Mouse (Mus musculus) lung, postnatal 14 days (tissue): ENCODE measurements around the gene Akr1c19.
A peak's percentile ranks its signal among the peaks of the same experiment; 100 is the strongest.

ENCODE experiments used
- DNase-seq: peaks from one replicate; pipeline ENCODE4 v3.0.0; 2021

Akr1c19 gene

GRCm38 (mm10) chr13:4270860-4271259 lies 42.4 kb downstream of the Akr1c19 start:
- DNase-seq, result no peak

DNA sequence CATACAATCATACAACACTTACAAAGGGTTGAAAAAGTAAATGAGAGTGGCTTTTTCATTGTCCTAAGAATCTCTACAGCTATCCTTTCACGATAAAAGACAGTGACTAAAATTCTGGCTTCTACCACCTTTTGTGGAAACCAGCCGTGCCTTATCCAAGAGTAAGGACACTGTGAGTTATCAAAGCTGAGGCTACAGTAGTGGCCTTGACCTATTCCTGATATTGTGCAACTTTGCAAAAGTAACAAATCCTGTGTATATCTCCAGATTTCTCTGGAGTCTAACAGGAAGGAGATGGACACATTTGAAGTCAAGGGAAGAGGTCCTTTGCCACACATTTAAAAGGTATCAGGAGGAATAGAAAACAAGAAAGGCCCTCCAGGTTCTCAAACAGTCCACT lies 49.0 kb downstream of the Akr1c19 start:
- no peak for DNase-seq

DNA sequence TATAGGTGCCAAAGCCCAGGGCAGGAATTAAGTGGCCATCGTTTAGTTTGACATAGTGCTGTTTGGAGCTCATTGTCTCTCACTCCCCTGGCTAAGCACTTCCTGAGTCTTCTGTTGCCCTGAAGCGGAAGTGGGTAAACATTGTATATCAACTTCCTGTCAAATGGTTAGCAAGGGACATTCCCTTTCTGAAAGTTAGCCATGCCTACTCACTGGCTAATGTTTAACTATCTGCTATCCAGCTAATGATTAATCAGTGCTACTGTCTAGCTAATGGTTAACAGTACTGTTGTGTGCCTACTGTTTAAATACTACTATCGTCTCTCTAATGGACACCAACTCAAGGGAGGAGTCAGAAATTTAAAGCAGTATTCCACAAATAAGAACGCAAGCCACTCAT lies 50.8 kb downstream of the Akr1c19 start, which contains the start of gene Akr1c12:
Gene Akr1c12, minus strand, starts transcription at position 150 of the 400 bp plus-strand sequence.
- DNase-seq, result no peak

GRCm38 (mm10) chr13:4281471-4282412 lies 53.2 kb downstream of the Akr1c19 start:
- DNase-seq, result peak; percentile 45

DNA sequence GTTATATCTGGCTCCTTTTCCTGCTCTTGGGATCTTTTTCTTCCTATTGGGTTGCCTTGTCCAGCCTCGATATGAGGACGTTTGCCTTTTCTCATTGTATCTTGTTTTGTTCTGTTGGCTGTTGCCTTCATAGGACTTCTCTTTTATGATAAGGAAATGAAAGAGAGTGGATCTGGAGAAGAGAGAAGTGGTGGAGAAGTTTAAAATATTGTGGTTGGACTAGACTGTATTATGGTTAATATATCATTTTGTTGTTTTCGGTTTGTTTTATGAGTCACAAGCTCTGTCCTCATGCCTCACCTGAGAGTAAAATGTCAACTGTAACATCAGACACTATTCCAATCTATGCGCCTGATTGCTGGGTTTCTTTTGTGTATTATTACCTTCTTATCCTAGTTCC lies 68.5 kb downstream of the Akr1c19 start:
- DNase-seq, result no peak
